Mouse (Mus musculus) lung, adult 10 weeks (tissue): ENCODE results near the gene Sh2d1b2. TPM values are rescaled to one million over a fixed set of nuclear protein-coding genes. Genes with fewer than 3 reads are reported as not detected.

Source experiments
- polyA plus RNA-seq: library from polyadenylated mRNA; stranded (reverse); fragments of 350-450 nt; fragmentation: Illumina TruSeq; extraction: RNeasy Lipid Tissue Mini Kit (QIAGEN cat#74804); gene quantifications from one replicate; pipeline ENCODE4 v1.2.3, GENCODE M21; 2014; ENCODE audit warnings: low read depth, low replicate concordance; ENCODE audit not compliant: insufficient read depth

Sh2d1b2 gene
- not detected for polyA plus RNA-seq

DNA sequence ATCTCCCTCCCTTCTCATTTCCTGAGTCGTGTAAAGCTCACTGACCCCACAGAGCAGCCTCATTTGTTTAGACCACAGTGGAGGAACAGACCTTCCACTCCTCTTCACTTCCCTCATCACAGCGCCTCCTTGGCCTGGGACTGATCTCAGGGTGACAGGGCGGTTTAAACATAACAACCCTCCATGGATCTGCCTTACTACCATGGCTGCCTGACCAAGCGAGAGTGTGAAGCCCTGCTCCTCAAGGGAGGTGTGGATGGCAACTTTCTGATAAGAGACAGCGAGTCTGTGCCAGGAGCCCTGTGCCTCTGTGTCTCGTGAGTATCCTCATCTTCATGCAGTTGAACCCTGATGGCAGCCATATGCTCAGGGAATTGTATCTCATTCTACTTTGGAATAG, at the start of gene Sh2d1b2:
Sh2d1b2 (plus strand) TSS at position 62 of the 400 bp plus-strand sequence.

DNA sequence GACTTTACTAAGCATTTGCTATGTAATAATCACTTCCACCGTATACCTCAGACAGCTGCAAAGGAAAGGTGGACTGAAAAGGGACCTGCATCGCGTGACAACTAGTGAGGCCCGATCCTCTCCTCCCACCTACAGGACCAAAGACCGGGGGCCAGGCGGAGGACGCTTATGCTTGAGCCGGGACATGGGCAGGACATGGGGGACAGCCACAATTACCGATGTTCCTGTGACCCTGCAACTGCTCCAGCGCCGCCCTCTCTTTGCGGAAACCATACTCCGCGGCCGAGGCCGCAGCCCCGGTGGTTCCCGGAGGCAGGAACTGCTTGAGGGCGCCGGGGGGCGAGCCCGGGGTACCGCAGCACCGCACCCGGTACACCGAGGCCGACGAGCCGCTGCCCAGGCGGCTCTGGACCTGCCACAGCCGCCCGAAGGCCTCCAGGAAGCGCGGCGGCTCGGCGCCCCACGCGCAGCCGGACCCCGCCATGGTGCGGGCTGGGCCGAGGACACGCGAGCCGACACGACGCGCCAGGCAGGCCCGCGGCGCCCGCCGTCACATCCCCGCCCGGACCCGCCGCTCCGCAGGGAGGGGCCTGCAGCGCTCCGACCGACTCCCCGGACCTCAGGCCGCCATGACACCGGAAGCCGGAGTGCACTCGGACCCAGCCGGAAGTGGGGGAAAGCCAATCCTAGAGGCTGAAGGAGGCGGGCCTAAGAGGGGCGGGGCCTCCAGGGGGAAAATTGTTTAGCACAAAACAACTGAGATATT, 17.6 kb upstream of the Sh2d1b2 start, which contains the start of gene Uhmk1:
Uhmk1 (minus strand) TSS at position 641 of the 766 bp plus-strand sequence.

DNA sequence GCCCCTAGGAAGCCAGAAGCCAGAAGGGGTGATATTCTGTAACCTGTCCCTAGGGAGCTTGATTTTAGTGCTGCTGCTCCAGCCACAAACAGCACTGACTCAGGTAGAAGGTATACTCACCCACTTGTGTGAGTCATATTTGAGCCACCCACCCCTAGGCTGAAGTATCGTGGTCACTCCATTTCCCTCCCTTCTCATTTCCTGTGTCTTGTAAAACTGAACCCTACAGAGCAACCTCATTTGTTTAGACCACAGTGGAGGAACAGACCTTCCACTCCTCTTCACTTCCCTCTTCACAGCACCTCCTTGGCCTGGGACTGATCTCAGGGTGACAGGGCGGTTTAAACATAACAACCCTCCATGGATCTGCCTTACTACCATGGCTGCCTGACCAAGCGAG, 44.5 kb downstream of the Sh2d1b2 start, which contains the start of gene Sh2d1b1:
Sh2d1b1 (plus strand) TSS at position 305 of the 400 bp plus-strand sequence.

Other genes starting within 250 kb of the Sh2d1b2 start
- gene Ddr2, start 122.0 kb upstream of the Sh2d1b2 start, polyA plus RNA-seq, result 14.6 TPM
- gene Uap1, start 57.8 kb upstream of the Sh2d1b2 start, polyA plus RNA-seq, result 37.7 TPM
- 18.7 TPM for gene Uhmk1, start 17.4 kb upstream of the Sh2d1b2 start, polyA plus RNA-seq
- gene Sh2d1b1, start 44.6 kb downstream of the Sh2d1b2 start, polyA plus RNA-seq, result 5.4 TPM
- 3.7 TPM for gene Gm7694, start 73.6 kb downstream of the Sh2d1b2 start, polyA plus RNA-seq
- gene Spata46, start 76.1 kb downstream of the Sh2d1b2 start, polyA plus RNA-seq, result not detected